23 mouse cellular contexts compared by ENCODE assay signal in genomic region chr5:148641652-148642395, GRCm38 (mm10).
DNase-seq lines count a peak whose midpoint lies in the region; ATAC-seq and TF ChIP-seq lines count a peak whose summit lies in the region.
"Had no signal": no experiment of that assay in that cellular context is flagged by ENCODE, and none has a peak within 500 bp of the region (broad histone marks: within the 10 kb centered on the region; RNA-seq: fewer than 3 reads in every experiment).

No protein-coding gene starts in this region.

- H3K4me1 ChIP-seq in forebrain, embryonic 10.5 days: peaks cover 15% of the 10 kb centered on the region
- H3K4me1 ChIP-seq in forebrain, embryonic 12.5 days: no peaks in the 10 kb centered on the region
- peaks cover 3 to 4% of the 10 kb centered on the region in 2 experiments; a peak in 1 of 4 replicates for H3K4me1 ChIP-seq in heart, embryonic 14.5 days (ENCODE audit: control insufficient read depth in 2 of 2, insufficient read depth in 2 of 2, low read length in 2 of 2)
- H3K4me1 ChIP-seq in kidney, embryonic 14.5 days (ENCODE audit: control insufficient read depth, insufficient read depth, low read length): peaks cover 9% of the 10 kb centered on the region; the same call in 1 of the 2 replicates
- no peaks in the 10 kb centered on the region for H3K4me1 ChIP-seq in cerebellum, adult 2 months (ENCODE audit: control insufficient read depth, insufficient read depth, low read length)
- H3K4me1 ChIP-seq: midbrain, embryonic 12.5 days had no signal

- TF ChIP-seq POLR2A in cerebellum, adult 2 months (IDR thresholded peaks at IDR 0.05; ENCODE audit: borderline replicate concordance, insufficient read depth, low read length): no peak

- no peak overlapping the region for H3K4me2 ChIP-seq in forebrain, embryonic 12.5 days
- H3K4me2 ChIP-seq in heart, embryonic 14.5 days (ENCODE audit: low read length): peak overlapping the region; percentile 42
- no peak overlapping the region for H3K4me2 ChIP-seq in kidney, embryonic 14.5 days (replicated peaks; ENCODE audit: low read depth, low read length)
- H3K4me2 ChIP-seq: forebrain, embryonic 13.5 days; hindbrain, embryonic 14.5 days; intestine, embryonic 15.5 days; limb, embryonic 15.5 days; lung, embryonic 14.5 days; midbrain, embryonic 12.5 days had no signal

- no peak overlapping the region for H3K9ac ChIP-seq in forebrain, embryonic 12.5 days
- H3K9ac ChIP-seq in heart, embryonic 14.5 days (ENCODE audit: low read length): no peak overlapping the region
- H3K9ac ChIP-seq in kidney, embryonic 14.5 days (ENCODE audit: low read depth, low read length): no peak overlapping the region
- H3K9ac ChIP-seq: forebrain, embryonic 13.5 days; hindbrain, embryonic 14.5 days; intestine, embryonic 15.5 days; kidney, embryonic 15.5 days; limb, embryonic 15.5 days; liver, embryonic 14.5 days; lung, embryonic 14.5 days; midbrain, embryonic 12.5 days had no signal

- H3K27ac ChIP-seq in forebrain, embryonic 10.5 days: peak overlapping the region; percentile 56
- H3K27ac ChIP-seq in forebrain, embryonic 12.5 days: no peak overlapping the region
- no peak overlapping the region for H3K27ac ChIP-seq in heart, embryonic 14.5 days (replicated peaks in 1 of 2; ENCODE audit: control insufficient read depth in 1 of 2, insufficient read depth in 1 of 2, low read depth in 2 of 2, low read length in 2 of 2)
- no peak overlapping the region for H3K27ac ChIP-seq in kidney, embryonic 14.5 days (ENCODE audit: low read depth, low read length)
- H3K27ac ChIP-seq in cerebellum, adult 2 months (ENCODE audit: insufficient read depth, low read length): no peak overlapping the region
- H3K27ac ChIP-seq: forebrain, embryonic 13.5 days; hindbrain, embryonic 14.5 days; intestine, embryonic 15.5 days; kidney, embryonic 15.5 days; limb, embryonic 15.5 days; liver, embryonic 14.5 days; midbrain, embryonic 12.5 days had no signal

- peaks cover 4% of the 10 kb centered on the region; the same call in 1 of the 2 replicates for H3K9me3 ChIP-seq in forebrain, embryonic 10.5 days
- H3K9me3 ChIP-seq in forebrain, embryonic 12.5 days: no peaks in the 10 kb centered on the region
- H3K9me3 ChIP-seq in heart, embryonic 14.5 days (ENCODE audit: control insufficient read depth, low read length): 0 out of 2 replicates have a peak, but pooled peaks cover 5% of the 10 kb centered on the region
- H3K9me3 ChIP-seq in kidney, embryonic 14.5 days (ENCODE audit: control insufficient read depth, low read length): no peaks in the 10 kb centered on the region
- H3K9me3 ChIP-seq: forebrain, embryonic 13.5 days; intestine, embryonic 15.5 days; kidney, embryonic 15.5 days; limb, embryonic 15.5 days; midbrain, embryonic 12.5 days had no signal

- TF ChIP-seq CTCF in cerebellum, adult 2 months (IDR thresholded peaks at IDR 0.05; ENCODE audit: borderline replicate concordance, insufficient read depth, low read depth, low read length): no peak

- no peaks in the 10 kb centered on the region for H3K36me3 ChIP-seq in forebrain, embryonic 10.5 days (replicated peaks)
- H3K36me3 ChIP-seq in forebrain, embryonic 12.5 days (replicated peaks): no peaks in the 10 kb centered on the region
- H3K36me3 ChIP-seq in heart, embryonic 14.5 days (ENCODE audit: control insufficient read depth, insufficient read depth, low read length): no peaks in the 10 kb centered on the region
- H3K36me3 ChIP-seq in kidney, embryonic 14.5 days (ENCODE audit: control insufficient read depth, insufficient read depth, low read length): no peaks in the 10 kb centered on the region
- H3K36me3 ChIP-seq: intestine, embryonic 15.5 days; kidney, embryonic 15.5 days; limb, embryonic 15.5 days; midbrain, embryonic 12.5 days had no signal

- peaks cover 18% of the 10 kb centered on the region for H3K27me3 ChIP-seq in forebrain, embryonic 10.5 days (ENCODE audit: poor library complexity, severe bottlenecking)
- H3K27me3 ChIP-seq in forebrain, embryonic 12.5 days: no peaks in the 10 kb centered on the region
- H3K27me3 ChIP-seq in heart, embryonic 14.5 days (ENCODE audit: control insufficient read depth, insufficient read depth, low read length): no peaks in the 10 kb centered on the region
- no peaks in the 10 kb centered on the region; the same call in 1 of the 2 replicates for H3K27me3 ChIP-seq in kidney, embryonic 14.5 days (ENCODE audit: control insufficient read depth, insufficient read depth, low read length)
- H3K27me3 ChIP-seq in cerebellum, adult 2 months (ENCODE audit: control insufficient read depth, insufficient read depth, low read length): no peaks in the 10 kb centered on the region
- H3K27me3 ChIP-seq: forebrain, embryonic 13.5 days; intestine, embryonic 15.5 days; kidney, embryonic 15.5 days; limb, embryonic 15.5 days had no signal

- H3K4me3 ChIP-seq in forebrain, embryonic 10.5 days: no peak overlapping the region
- H3K4me3 ChIP-seq in forebrain, embryonic 12.5 days (replicated peaks): no peak overlapping the region
- H3K4me3 ChIP-seq in heart, embryonic 14.5 days (ENCODE audit: control insufficient read depth in 1 of 2, insufficient read depth in 1 of 2, low read depth in 1 of 2, low read length in 2 of 2): no peak overlapping the region
- H3K4me3 ChIP-seq in kidney, embryonic 14.5 days (ENCODE audit: low read length): no peak overlapping the region
- H3K4me3 ChIP-seq in cerebellum, adult 2 months (replicated peaks; ENCODE audit: insufficient read depth, low read depth, low read length): no peak overlapping the region
- H3K4me3 ChIP-seq: forebrain, embryonic 13.5 days; intestine, embryonic 15.5 days; kidney, embryonic 15.5 days; limb, embryonic 15.5 days; midbrain, embryonic 12.5 days had no signal

- ATAC-seq in forebrain, embryonic 12.5 days (ENCODE audit: low FRiP score): no peak
- no peak for ATAC-seq in heart, embryonic 14.5 days (ENCODE audit: insufficient number of reproducible peaks, insufficient read depth, low FRiP score, low read depth)
- peak; percentile 29; the same call in 1 of the 2 replicates for ATAC-seq in kidney, embryonic 14.5 days (ENCODE audit: low FRiP score, low TSS enrichment)
- ATAC-seq: forebrain, embryonic 13.5 days; intestine, embryonic 15.5 days had no signal

- DNase-seq in forebrain, embryonic 10.5 days (ENCODE audit: extremely low spot score, low spot score): no peak
- DNase-seq in heart, adult 11 months: no peak
- no peak for DNase-seq in kidney, adult 8-10 months
- DNase-seq in cerebellum, adult 2 months: no peak
- DNase-seq in right cerebral cortex, adult 2 months (ENCODE audit: low spot score in 2 of 2): no peak
- DNase-seq: adrenal gland, postnatal 14 days; cerebellum, adult 8-10 months; cerebellum, postnatal 36 days; embryo, embryonic 11 days; gastrocnemius, postnatal 10 days; kidney, postnatal 36 days; layer of hippocampus, postnatal 36 days; lung, embryonic 14.5 days had no signal

- WGBS in forebrain, embryonic 10.5 days: 41% methylated on average over 15 of the region's 15 CpGs
- WGBS in forebrain, embryonic 12.5 days: 44% methylated on average over 15 of the region's 15 CpGs
- WGBS in heart, embryonic 14.5 days: 30% methylated on average over 15 of the region's 15 CpGs
- WGBS in kidney, embryonic 14.5 days: 40% methylated on average over 15 of the region's 15 CpGs
- WGBS in cerebellum, adult 2 months: 65% methylated on average over 15 of the region's 15 CpGs
